Mouse (Mus musculus) forebrain, embryonic 15.5 days (tissue): ENCODE data around the gene Shox2. TPM values are rescaled to one million over a fixed set of nuclear protein-coding genes. Genes with fewer than 3 reads are reported as not detected.
A peak's percentile ranks its signal among the peaks of the same experiment; 100 is the strongest.

Experiments used
- ATAC-seq: fragments of 200-750 bp; cut with Nextera tagmentation; replicated peaks from 2 replicates; pipeline ENCODE4 v1.8.0; 2017; ENCODE audit warnings: mild to moderate bottlenecking, moderate TSS enrichment, moderate library complexity
- H3K27ac ChIP-seq: fragments of 300-500 bp; sonication (generic); replicated peaks from 2 replicates; pipeline ENCODE4 v1.5.1; 2015; ENCODE audit warnings: mild to moderate bottlenecking, inconsistent platforms
- H3K27me3 ChIP-seq: fragments of 300-500 bp; sonication (generic); 2 replicates; pipeline ENCODE4 v1.6.1; 2015; ENCODE audit warnings: inconsistent platforms
- H3K36me3 ChIP-seq: fragments of 300-500 bp; sonication (generic); 2 replicates; pipeline ENCODE4 v1.6.1; 2015; ENCODE audit warnings: mild to moderate bottlenecking, inconsistent platforms
- H3K4me1 ChIP-seq: fragments of 300-500 bp; sonication (generic); 2 replicates; pipeline ENCODE4 v1.6.1; 2015; ENCODE audit warnings: inconsistent platforms
- H3K4me2 ChIP-seq: fragments of 300-500 bp; sonication (generic); replicated peaks from 2 replicates; pipeline ENCODE4 v1.6.1; 2015; ENCODE audit warnings: mild to moderate bottlenecking, inconsistent platforms
- H3K4me3 ChIP-seq: fragments of 300-500 bp; sonication (generic); 2 replicates; pipeline ENCODE4 v1.5.1; 2015; ENCODE audit warnings: mild to moderate bottlenecking, inconsistent platforms
- H3K9ac ChIP-seq: fragments of 300-500 bp; sonication (generic); replicated peaks from 2 replicates; pipeline ENCODE4 v1.6.1; 2015; ENCODE audit warnings: mild to moderate bottlenecking, inconsistent platforms
- H3K9me3 ChIP-seq: fragments of 300-500 bp; sonication (generic); 2 replicates; pipeline ENCODE4 v1.6.1; 2016; ENCODE audit warnings: inconsistent platforms
- WGBS: fragments of 180-500 bp; shearing (Covaris S2); methylation state at CpG from one replicate; pipeline ENCODE4 v1.1.7; 2015; ENCODE audit warnings: mixed read lengths; 5-methylcytosine and 5-hydroxymethylcytosine counted together
- polyA plus RNA-seq: library from polyadenylated mRNA; unstranded; fragments of >200 nt; fragmentation: Nextera tagmentation; extraction: Ambion mirVana; gene quantifications from 2 replicates; pipeline ENCODE4 v1.2.1, GENCODE M21; 2015

Shox2 gene
- polyA plus RNA-seq, 1 experiment from 2014 or later, result 2.7 TPM

GRCm38 (mm10) chr3:66977811-66978456, 3.6 kb downstream of the Shox2 start:
- no peak overlapping the region for H3K4me3 ChIP-seq
- no peak overlapping the region for H3K4me2 ChIP-seq
- no peak for ATAC-seq
- WGBS, result 2% methylated on average over 25 of the region's 25 CpGs
- no peaks in the 10 kb centered on the region for H3K9me3 ChIP-seq
- H3K27ac ChIP-seq, result no peak overlapping the region
- H3K4me1 ChIP-seq, result peaks cover 32% of the 10 kb centered on the region
- H3K36me3 ChIP-seq, result no peaks in the 10 kb centered on the region
- peaks cover 80% of the 10 kb centered on the region for H3K27me3 ChIP-seq
- no peak overlapping the region for H3K9ac ChIP-seq

- WGBS, result 7% methylated on average over 13 of the region's 13 CpGs
- Histone ChIP-seq H3K36me3 (no peaks in the 10 kb centered on the region), H3K4me2 (no peak overlapping the region), H3K27me3 (peaks cover 79% of the 10 kb centered on the region), H3K9me3 (no peaks in the 10 kb centered on the region), H3K4me1 (peaks cover 25% of the 10 kb centered on the region), H3K4me3 (no peak overlapping the region), H3K9ac (no peak overlapping the region), H3K27ac (no peak overlapping the region)
- ATAC-seq, result no peak
Observed at GRCm38 (mm10) chr3:66976889-66977615, 4.5 kb downstream of the Shox2 start.

- Histone ChIP-seq H3K27ac (no peak overlapping the region), H3K27me3 (peaks cover 82% of the 10 kb centered on the region), H3K4me3 (no peak overlapping the region), H3K9me3 (no peaks in the 10 kb centered on the region), H3K36me3 (no peaks in the 10 kb centered on the region), H3K4me2 (no peak overlapping the region), H3K4me1 (peaks cover 15% of the 10 kb centered on the region), H3K9ac (no peak overlapping the region)
- WGBS, result 11% methylated on average over 3 of the region's 3 CpGs
- no peak for ATAC-seq
Observed at GRCm38 (mm10) chr3:66974501-66974900, 7.1 kb downstream of the Shox2 start.

GRCm38 (mm10) chr3:66973391-66973943, 8.1 kb downstream of the Shox2 start:
- Histone ChIP-seq H3K36me3 (no peaks in the 10 kb centered on the region), H3K4me3 (peak overlapping the region; percentile 34), H3K9ac (peak overlapping the region; percentile 3; the same call in 1 of the 2 replicates), H3K4me2 (peak overlapping the region; percentile 49), H3K4me1 (peaks cover 15% of the 10 kb centered on the region), H3K27me3 (peaks cover 75% of the 10 kb centered on the region), H3K9me3 (no peaks in the 10 kb centered on the region), H3K27ac (no peak overlapping the region)
- ATAC-seq, result peak; percentile 69
- whole genome bisulfite sequencing, result under 1% methylated on average over 59 of the region's 59 CpGs

GRCm38 (mm10) chr3:66972191-66972950, 9.2 kb downstream of the Shox2 start:
- WGBS, result 4% methylated on average over 16 of the region's 16 CpGs
- H3K27ac ChIP-seq, result no peak overlapping the region
- H3K9me3 ChIP-seq, result no peaks in the 10 kb centered on the region
- ATAC-seq, result no peak
- H3K4me3 ChIP-seq, result no peak overlapping the region
- H3K4me2 ChIP-seq, result no peak overlapping the region
- H3K4me1 ChIP-seq, result peaks cover 11% of the 10 kb centered on the region
- no peak overlapping the region for H3K9ac ChIP-seq
- H3K36me3 ChIP-seq, result no peaks in the 10 kb centered on the region
- peaks cover 80% of the 10 kb centered on the region for H3K27me3 ChIP-seq

GRCm38 (mm10) chr3:66970661-66971331, 10.8 kb downstream of the Shox2 start:
- Histone ChIP-seq H3K27me3 (peaks cover 78% of the 10 kb centered on the region), H3K36me3 (no peaks in the 10 kb centered on the region), H3K27ac (no peak overlapping the region), H3K9ac (no peak overlapping the region), H3K4me3 (no peak overlapping the region), H3K9me3 (no peaks in the 10 kb centered on the region), H3K4me1 (peaks cover 11% of the 10 kb centered on the region), H3K4me2 (no peak overlapping the region)
- ATAC-seq, result 0 out of 2 replicates have a peak, but pooled peaks have one; percentile 27
- WGBS, result 1% methylated on average over 29 of the region's 29 CpGs

GRCm38 (mm10) chr3:66970261-66970660, 11.3 kb downstream of the Shox2 start:
- H3K9ac ChIP-seq, result no peak overlapping the region
- H3K27ac ChIP-seq, result no peak overlapping the region
- H3K4me1 ChIP-seq, result peaks cover 11% of the 10 kb centered on the region
- 2% methylated on average over 10 of the region's 10 CpGs for WGBS
- no peak overlapping the region for H3K4me3 ChIP-seq
- H3K9me3 ChIP-seq, result no peaks in the 10 kb centered on the region
- no peak for ATAC-seq
- H3K4me2 ChIP-seq, result no peak overlapping the region
- H3K27me3 ChIP-seq, result peaks cover 77% of the 10 kb centered on the region
- no peaks in the 10 kb centered on the region for H3K36me3 ChIP-seq

GRCm38 (mm10) chr3:66967508-66967907, 14.1 kb downstream of the Shox2 start:
- ATAC-seq, result no peak
- Histone ChIP-seq H3K4me2 (no peak overlapping the region), H3K9ac (no peak overlapping the region), H3K4me1 (peaks cover 5% of the 10 kb centered on the region; the same call in 1 of the 2 replicates), H3K27ac (no peak overlapping the region), H3K36me3 (no peaks in the 10 kb centered on the region), H3K9me3 (no peaks in the 10 kb centered on the region), H3K4me3 (no peak overlapping the region), H3K27me3 (peaks cover 65% of the 10 kb centered on the region)
- 59% methylated on average over 4 of the region's 4 CpGs for WGBS

GRCm38 (mm10) chr3:66964884-66965283, 16.7 kb downstream of the Shox2 start:
- Histone ChIP-seq H3K4me1 (no peaks in the 10 kb centered on the region), H3K27me3 (peaks cover 46% of the 10 kb centered on the region), H3K4me3 (no peak overlapping the region), H3K27ac (no peak overlapping the region), H3K9me3 (no peaks in the 10 kb centered on the region), H3K9ac (no peak overlapping the region), H3K36me3 (no peaks in the 10 kb centered on the region), H3K4me2 (no peak overlapping the region)
- no peak for ATAC-seq
- 37% methylated on average over 3 of the region's 3 CpGs for WGBS

- Histone ChIP-seq H3K4me3 (no peak overlapping the region), H3K9me3 (no peaks in the 10 kb centered on the region), H3K9ac (no peak overlapping the region), H3K27me3 (peaks cover 15% of the 10 kb centered on the region), H3K4me1 (no peaks in the 10 kb centered on the region), H3K27ac (no peak overlapping the region), H3K4me2 (no peak overlapping the region), H3K36me3 (no peaks in the 10 kb centered on the region)
- ATAC-seq, result no peak
- 73% methylated on average over 5 of the region's 5 CpGs for WGBS
Observed at GRCm38 (mm10) chr3:66959972-66960371, 21.6 kb downstream of the Shox2 start.

GRCm38 (mm10) chr3:66955126-66955525, 26.4 kb downstream of the Shox2 start:
- no peaks in the 10 kb centered on the region for H3K4me1 ChIP-seq
- H3K4me2 ChIP-seq, result no peak overlapping the region
- no peak overlapping the region for H3K27ac ChIP-seq
- 45% methylated on average over 2 of the region's 2 CpGs for WGBS
- H3K9me3 ChIP-seq, result no peaks in the 10 kb centered on the region
- no peak overlapping the region for H3K9ac ChIP-seq
- no peaks in the 10 kb centered on the region for H3K36me3 ChIP-seq
- H3K4me3 ChIP-seq, result no peak overlapping the region
- ATAC-seq, result peak; percentile 43; the same call in 1 of the 2 replicates
- peaks cover 3% of the 10 kb centered on the region for H3K27me3 ChIP-seq
